Mouse (Mus musculus) natural killer cell, adult 2 months (primary cell): ENCODE measurements around the gene Usp39.

Experiments
- DNase-seq, 2 experiments: peaks; one replicate each; pipeline ENCODE4 v3.0.0; 2022; ENCODE audit warnings: low spot score in 2 of 2

The Usp39 gene

GRCm38 (mm10) chr6:72345074-72345567 is at the start of gene Usp39:
Usp39 (minus strand) TSS chr6:72345184.
- DNase-seq: peak; percentile 83 to 89

DNA sequence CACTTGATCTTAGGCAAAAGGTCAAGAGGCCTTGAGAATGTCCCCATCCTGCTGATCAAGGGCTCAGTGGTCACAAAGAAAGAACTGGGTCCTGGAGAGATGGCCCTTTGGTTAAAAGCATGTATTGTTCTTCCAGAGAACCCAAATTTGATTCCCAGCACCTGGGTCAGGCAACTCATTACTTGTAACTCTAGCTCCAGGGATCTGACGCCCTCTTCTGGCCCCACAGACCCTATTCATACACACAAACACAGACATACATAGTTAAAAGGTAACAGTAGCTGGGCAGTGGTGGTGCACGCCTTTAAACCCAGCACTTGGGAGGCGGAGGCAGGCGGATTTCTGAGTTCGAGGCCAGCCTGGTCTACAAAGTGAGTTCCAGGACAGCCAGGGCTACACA is 47.4 kb upstream of the Usp39 start:
- no peak for DNase-seq

DNA sequence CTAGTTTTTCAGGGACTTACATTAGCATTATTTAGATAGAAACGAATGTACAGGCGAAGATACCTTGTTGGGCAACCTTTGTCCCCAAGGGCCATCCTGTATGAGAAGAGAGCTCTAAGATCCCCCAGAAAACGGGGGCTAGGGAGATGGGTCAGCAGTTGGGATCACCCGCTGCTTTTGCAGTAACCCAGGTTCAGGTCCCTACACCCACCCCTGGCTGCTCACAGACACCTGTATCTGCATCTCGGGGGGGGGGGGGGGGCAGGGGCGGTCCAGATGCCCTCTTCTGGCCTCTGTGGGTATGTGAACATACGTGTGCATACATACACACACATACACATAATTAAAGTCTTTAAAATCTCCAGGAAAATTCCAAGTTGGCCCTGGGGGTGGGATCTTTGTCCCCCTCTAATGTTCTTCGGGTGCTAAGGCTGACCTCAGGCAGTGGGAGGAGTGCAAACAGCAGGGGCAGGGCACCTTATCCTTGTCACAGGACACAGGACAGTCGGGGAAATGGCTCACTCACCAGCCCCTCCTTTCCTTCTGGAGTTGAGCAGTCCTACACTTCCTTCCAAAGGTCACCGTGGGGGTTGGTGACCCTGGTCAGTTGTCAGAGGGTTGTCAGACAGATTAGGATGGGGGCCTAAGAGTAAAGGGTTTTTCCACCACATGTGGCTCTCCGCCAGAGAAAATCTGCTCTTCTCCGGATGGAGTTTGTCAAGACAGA is 46.0 kb upstream of the Usp39 start:
- DNase-seq: peak in 1 of 2 experiments; percentile 11

DNA sequence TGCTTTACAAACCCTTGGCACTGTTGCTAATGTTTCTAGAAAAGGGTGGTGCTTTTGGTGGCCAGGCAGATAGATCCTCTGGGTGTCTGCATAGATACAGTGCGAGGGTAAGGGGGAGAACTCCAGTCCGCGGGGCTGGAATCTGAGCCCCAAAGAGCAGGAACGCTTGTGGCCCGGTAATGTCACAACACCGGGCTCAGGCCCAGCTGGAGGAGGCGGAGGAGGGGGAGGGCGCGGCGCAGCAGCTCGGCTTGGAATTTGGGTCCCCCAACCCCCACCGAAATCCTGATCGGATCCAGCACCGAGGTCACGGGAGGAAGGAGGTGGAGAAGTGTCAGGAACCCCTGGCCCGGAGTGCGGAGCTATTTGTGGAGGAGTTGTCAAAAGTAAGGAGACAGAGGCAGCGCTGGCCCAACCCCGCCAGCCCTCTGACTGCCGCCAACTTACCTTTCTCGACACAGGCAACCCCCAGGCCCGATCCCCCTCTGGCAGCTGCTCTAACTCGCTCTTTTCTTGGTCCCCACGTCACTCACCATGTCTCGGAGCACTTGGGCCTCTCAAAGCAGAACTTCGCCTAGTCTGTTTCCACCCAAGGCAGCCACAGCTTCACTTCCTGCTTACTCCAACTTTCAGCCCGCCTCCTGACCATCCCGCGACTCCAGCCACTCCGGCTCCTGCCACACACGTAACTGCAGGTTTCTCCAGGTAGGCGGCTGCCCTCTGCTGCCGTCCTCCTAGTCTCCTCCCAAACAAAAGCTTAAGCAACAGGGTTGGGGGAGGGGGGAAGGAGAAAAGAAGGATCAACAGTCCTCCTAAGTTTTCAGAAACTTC is 45.2 kb upstream of the Usp39 start, which contains the start of gene Vamp8:
Gene Vamp8 (minus strand): TSS at position 763 of the 831 bp plus-strand sequence.
- peak; percentile 49 to 60 for DNase-seq

GRCm38 (mm10) chr6:72389471-72389940 is 44.5 kb upstream of the Usp39 start:
- DNase-seq: peak; percentile 32 to 65

GRCm38 (mm10) chr6:72388791-72389329 is 43.9 kb upstream of the Usp39 start:
- DNase-seq: no peak

DNA sequence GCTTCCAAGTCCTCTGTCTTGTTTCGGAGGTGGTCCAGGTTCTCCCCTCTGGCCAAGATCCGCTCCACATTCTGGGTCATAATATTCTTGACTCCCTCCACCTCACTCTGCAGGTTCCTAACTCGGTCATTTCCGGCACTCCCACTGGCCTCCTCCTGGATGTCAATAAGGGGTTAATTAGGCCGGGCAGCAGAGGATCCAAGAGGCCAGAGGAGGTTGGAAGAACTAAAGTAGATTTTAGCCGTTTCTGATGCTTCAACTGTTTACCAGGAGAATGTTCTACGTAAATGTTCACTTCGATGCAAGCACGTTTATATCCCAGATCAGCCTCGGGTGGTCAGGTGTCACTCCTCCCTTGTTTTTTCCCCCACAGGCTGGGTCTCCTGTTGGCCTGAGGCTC is 43.3 kb upstream of the Usp39 start:
- DNase-seq: no peak

- DNase-seq: no peak
These were observed 42.8 kb upstream of the Usp39 start for GRCm38 (mm10) chr6:72387816-72388215.

DNA sequence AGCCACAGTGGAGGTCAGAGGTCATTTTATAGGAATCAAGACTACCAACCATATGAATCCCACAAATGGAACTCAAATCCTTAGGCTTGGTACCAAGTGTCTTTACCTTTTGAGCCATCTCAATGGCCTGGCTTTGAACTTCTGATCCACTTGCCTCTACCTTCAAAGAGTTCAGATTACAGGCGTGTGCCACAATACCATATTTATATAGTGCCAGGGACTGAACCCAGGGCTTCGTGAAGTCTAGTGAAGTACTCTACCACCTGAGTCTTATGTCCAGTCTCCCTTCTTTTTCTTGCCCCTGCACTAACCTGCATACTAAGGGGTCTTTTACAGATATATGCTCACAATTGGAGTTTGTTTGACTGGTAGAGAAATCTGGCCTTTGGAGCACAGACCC is 41.6 kb upstream of the Usp39 start:
- no peak for DNase-seq

- DNase-seq: no peak
These were observed 40.3 kb upstream of the Usp39 start for GRCm38 (mm10) chr6:72385258-72385657.

DNA sequence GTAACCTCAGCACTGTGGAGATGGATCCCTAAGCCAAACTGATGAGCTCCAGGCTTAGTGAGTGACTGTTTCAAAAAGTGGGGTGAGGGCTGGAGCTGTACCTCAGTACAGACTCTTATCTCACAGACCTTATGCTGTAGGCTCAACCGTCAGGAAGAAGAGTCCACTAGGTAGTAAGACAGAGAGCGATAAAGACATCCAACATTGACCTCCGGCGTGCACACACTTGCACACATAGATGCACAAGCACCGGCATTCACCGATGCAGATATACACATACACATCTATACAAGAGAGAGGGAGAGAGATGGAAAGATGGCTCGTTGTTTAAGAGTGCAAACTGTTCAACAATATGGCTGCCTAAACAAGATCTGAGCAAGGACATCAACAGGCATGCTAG is 39.0 kb upstream of the Usp39 start:
- no peak for DNase-seq

GRCm38 (mm10) chr6:72383142-72383820 is 38.3 kb upstream of the Usp39 start:
- DNase-seq: no peak

DNA sequence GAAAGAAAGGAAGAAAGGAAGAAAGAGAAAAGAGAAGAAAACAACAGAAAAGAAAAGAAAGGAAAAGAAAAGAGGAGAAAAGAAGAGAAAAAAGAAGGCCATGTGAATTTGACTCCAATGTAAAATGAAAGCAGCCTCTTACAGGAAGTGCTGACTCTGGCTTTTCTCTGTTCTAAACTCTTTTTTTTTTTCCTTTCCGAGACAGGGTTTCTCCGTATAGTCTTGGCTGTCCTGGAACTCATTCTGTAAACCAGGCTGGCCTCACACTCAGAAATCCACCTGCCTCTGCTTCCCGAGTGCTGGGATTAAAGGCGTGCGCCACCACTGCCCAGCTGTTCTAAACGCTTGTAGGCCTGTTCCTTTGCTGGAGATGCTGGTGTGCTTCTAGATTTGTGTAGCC is 37.5 kb upstream of the Usp39 start:
- DNase-seq: no peak

- DNase-seq: peak; percentile 85 to 90
These were observed 35.3 kb upstream of the Usp39 start, which contains the start of gene Vamp5 for GRCm38 (mm10) chr6:72380131-72380770. Vamp5 (minus strand) TSS chr6:72380468.

- DNase-seq: no peak
These were observed 34.6 kb upstream of the Usp39 start for GRCm38 (mm10) chr6:72379377-72380130.

DNA sequence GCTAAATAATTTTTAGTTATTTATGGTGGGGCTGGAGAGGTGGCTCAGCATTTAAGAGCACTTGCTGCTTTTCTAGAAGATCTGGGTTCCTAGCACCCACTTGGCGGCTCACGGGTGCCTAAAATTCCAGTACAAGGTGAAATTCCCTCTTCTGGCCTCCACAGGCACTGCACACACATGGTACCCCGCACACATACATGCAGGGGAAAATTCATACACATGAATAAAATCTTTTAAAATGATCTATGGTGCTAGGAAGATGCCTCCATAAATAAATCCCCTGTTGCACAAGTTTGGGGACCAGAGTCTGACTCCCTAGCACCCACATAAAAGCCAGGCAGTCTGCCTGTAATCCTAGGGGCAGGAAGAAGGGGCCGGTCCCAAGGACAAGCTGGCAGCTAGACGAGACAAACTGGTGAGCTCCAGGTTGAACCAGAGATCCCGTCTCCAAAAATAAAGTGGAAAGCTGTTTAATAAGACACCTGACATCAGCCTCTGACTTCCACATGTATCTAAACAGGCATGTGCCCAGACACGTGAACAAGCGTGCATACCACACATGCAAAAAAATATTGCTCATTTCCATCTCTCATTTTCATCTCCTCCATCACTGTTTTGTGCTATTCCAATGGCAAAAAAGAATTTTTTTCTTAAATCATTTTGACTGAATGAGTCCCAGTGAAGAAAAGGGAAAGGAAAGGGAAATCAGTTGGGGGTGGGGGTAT is 33.7 kb upstream of the Usp39 start:
- DNase-seq: no peak

DNA sequence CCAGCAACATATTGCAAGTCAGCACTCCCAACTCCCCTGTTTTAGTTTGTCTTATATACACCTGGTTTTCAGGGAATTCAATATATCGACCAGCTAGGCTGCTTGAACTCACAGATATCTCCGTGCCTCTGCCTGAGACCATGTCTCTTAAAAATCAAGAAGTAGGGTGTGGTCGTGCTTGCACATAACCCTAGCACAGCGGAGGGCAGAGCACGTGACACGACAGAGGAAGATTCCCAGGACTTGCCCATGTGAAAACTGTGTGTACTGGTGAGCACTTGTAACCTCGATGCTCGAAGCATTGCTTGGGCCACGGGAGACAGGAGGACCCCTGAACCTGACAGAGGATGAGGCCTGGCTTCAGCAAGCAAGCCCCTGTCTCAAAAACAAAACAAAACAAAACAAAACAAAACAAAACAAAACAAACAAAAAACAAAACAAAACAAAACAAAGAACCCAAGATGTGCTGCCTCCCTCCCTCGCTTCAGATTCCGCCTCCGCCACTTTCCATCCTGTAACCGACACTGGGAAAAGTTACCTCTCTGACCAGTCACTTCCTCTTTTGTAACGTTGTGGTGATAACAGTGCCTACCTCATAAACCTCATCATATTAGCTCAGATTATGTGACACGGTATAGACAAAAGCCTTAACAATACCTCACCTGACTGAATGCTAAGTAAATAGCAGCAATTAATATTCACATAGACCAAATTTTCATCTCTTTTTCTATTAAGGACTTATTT is 30.0 kb upstream of the Usp39 start:
- DNase-seq: peak in 1 of 2 experiments; percentile 12

DNA sequence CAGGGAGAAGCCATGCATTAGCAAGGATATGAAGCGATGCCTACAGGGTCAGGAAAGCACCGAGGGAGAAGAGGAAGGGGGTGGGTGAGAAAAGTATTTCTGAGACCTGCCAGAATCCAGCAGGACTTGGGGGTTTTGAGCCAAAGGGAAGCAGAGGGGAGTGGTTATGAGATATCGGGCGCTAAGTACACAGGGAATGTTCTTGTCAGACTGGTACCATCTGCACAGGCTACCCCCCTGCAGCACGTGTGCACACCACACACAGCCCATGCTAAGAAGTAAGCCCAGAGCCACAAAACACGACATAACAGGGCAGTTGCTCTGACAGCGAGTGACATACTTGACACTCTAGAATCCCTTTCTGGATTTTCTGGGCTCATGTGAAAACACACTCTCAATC is 29.2 kb upstream of the Usp39 start:
- DNase-seq: no peak

- no peak for DNase-seq
These were observed 28.2 kb upstream of the Usp39 start for GRCm38 (mm10) chr6:72373184-72373583.
